Mouse (Mus musculus): ENCODE data around the gene Gkn2.

Gene Gkn2

GRCm38 (mm10) chr6:87373057-87373456 lies at the start of gene Gkn2:
TSS of gene Gkn2 (plus strand) at chr6:87373357.
- DNase-seq, result no peak

- DNase-seq, result no peak
Observed at GRCm38 (mm10) chr6:87323381-87323780, 49.8 kb upstream of the Gkn2 start.

- DNase-seq, result no peak
Observed at GRCm38 (mm10) chr6:87326932-87327331, 46.2 kb upstream of the Gkn2 start.

- DNase-seq, result no peak
Observed at GRCm38 (mm10) chr6:87328265-87329173, 44.6 kb upstream of the Gkn2 start.

GRCm38 (mm10) chr6:87332380-87332779 lies 40.8 kb upstream of the Gkn2 start:
- DNase-seq, result no peak

GRCm38 (mm10) chr6:87334361-87335090 lies 38.6 kb upstream of the Gkn2 start:
- DNase-seq, result no peak

- DNase-seq, result peak in 1 of 2 experiments; percentile 20
Observed at GRCm38 (mm10) chr6:87335091-87335934, 37.8 kb upstream of the Gkn2 start, which contains the start of gene Antxr1. TSS of gene Antxr1 (minus strand) at chr6:87335821.

GRCm38 (mm10) chr6:87335935-87336295 lies 37.2 kb upstream of the Gkn2 start:
- DNase-seq, result no peak

GRCm38 (mm10) chr6:87350829-87351228 lies 22.3 kb upstream of the Gkn2 start, which contains the start of gene Gkn1:
TSS of gene Gkn1 (minus strand) at chr6:87350942.
- DNase-seq, result no peak

- no peak for DNase-seq
Observed at GRCm38 (mm10) chr6:87354441-87354840, 18.7 kb upstream of the Gkn2 start.

GRCm38 (mm10) chr6:87369223-87369622 lies 3.9 kb upstream of the Gkn2 start:
- DNase-seq, result no peak

GRCm38 (mm10) chr6:87383926-87384691 lies 11.0 kb downstream of the Gkn2 start:
- no peak for DNase-seq

- DNase-seq, result no peak
Observed at GRCm38 (mm10) chr6:87384761-87385160, 11.6 kb downstream of the Gkn2 start.

- peak; percentile 38 to 67 for DNase-seq
Observed at GRCm38 (mm10) chr6:87386203-87386602, 13.0 kb downstream of the Gkn2 start.

- no peak for DNase-seq
Observed at GRCm38 (mm10) chr6:87386681-87387080, 13.5 kb downstream of the Gkn2 start.

GRCm38 (mm10) chr6:87388877-87389276 lies 15.7 kb downstream of the Gkn2 start, which contains the start of gene Gkn3:
TSS of gene Gkn3 (minus strand) at chr6:87388935.
- DNase-seq, result no peak

- DNase-seq, result no peak
Observed at GRCm38 (mm10) chr6:87389455-87389989, 16.4 kb downstream of the Gkn2 start.

- DNase-seq, result no peak
Observed at GRCm38 (mm10) chr6:87393466-87394205, 20.5 kb downstream of the Gkn2 start.

- no peak for DNase-seq
Observed at GRCm38 (mm10) chr6:87394783-87395182, 21.6 kb downstream of the Gkn2 start.

- DNase-seq, result peak; percentile 61 to 74
Observed at GRCm38 (mm10) chr6:87399137-87399536, 26.0 kb downstream of the Gkn2 start.
